ENCODE assay signal across 17 mouse cellular contexts in genomic region chr3:116412954-116413724, GRCm38 (mm10).
"Had no signal": no experiment of that assay in that cellular context is flagged by ENCODE, and none has a peak within 500 bp of the region (broad histone marks: within the 10 kb centered on the region; RNA-seq: fewer than 3 reads in every experiment).

No protein-coding gene starts in this region.

- H3K27ac ChIP-seq: limb, embryonic 12.5 days; liver, embryonic 13.5 days; lung, embryonic 15.5 days; macrophage; midbrain, embryonic 13.5 days; neural tube, embryonic 12.5 days; stomach, embryonic 15.5 days had no signal

- H3K9ac ChIP-seq: limb, embryonic 12.5 days; liver, embryonic 13.5 days; liver, postnatal 0 days; lung, embryonic 15.5 days; midbrain, embryonic 13.5 days; neural tube, embryonic 12.5 days; stomach, embryonic 15.5 days had no signal

- DNase-seq: kidney, adult 18-20 months; kidney, postnatal 10 days; layer of hippocampus, adult 9-11 months; layer of hippocampus, postnatal 36 days; liver; liver, embryonic 13.5 days; liver, postnatal 0 days; lung, postnatal 14 days; right cerebral cortex, postnatal 14 days; thymus, postnatal 36 days had no signal

- H3K9me3 ChIP-seq: limb, embryonic 12.5 days; liver, embryonic 13.5 days; lung, embryonic 15.5 days; midbrain, embryonic 13.5 days; neural tube, embryonic 12.5 days; stomach, embryonic 15.5 days had no signal

- H3K36me3 ChIP-seq: stomach, embryonic 15.5 days had no signal

- H3K4me3 ChIP-seq: limb, embryonic 12.5 days; liver, embryonic 13.5 days; lung, embryonic 15.5 days; midbrain, embryonic 13.5 days; myocyte; neural tube, embryonic 12.5 days; stomach, embryonic 15.5 days had no signal

- H3K27me3 ChIP-seq: limb, embryonic 12.5 days; liver, embryonic 13.5 days; lung, embryonic 15.5 days; midbrain, embryonic 13.5 days; neural tube, embryonic 12.5 days; stomach, embryonic 15.5 days had no signal

- ATAC-seq: liver, postnatal 0 days; midbrain, embryonic 13.5 days had no signal

- H3K4me2 ChIP-seq: limb, embryonic 12.5 days; liver, embryonic 13.5 days; lung, embryonic 15.5 days; midbrain, embryonic 13.5 days; neural tube, embryonic 12.5 days; stomach, embryonic 15.5 days had no signal
